Mouse (Mus musculus): ENCODE results near the gene Nipsnap2. TPM values are rescaled to one million over a fixed set of nuclear protein-coding genes. Genes with fewer than 3 reads are reported as not detected.
A peak's percentile ranks its signal among the peaks of the same experiment; 100 is the strongest.
"Not testable (repeated sequence)": the region's sequence is repeated elsewhere in the genome, so short reads cannot be mapped to it uniquely, and the experiment has no call there.

Nipsnap2 gene
- 90.7 and 91.6 TPM in 2 replicates for polyA plus RNA-seq (2015; fragmentation: Nextera tagmentation; extraction: Ambion mirVana)

DNA sequence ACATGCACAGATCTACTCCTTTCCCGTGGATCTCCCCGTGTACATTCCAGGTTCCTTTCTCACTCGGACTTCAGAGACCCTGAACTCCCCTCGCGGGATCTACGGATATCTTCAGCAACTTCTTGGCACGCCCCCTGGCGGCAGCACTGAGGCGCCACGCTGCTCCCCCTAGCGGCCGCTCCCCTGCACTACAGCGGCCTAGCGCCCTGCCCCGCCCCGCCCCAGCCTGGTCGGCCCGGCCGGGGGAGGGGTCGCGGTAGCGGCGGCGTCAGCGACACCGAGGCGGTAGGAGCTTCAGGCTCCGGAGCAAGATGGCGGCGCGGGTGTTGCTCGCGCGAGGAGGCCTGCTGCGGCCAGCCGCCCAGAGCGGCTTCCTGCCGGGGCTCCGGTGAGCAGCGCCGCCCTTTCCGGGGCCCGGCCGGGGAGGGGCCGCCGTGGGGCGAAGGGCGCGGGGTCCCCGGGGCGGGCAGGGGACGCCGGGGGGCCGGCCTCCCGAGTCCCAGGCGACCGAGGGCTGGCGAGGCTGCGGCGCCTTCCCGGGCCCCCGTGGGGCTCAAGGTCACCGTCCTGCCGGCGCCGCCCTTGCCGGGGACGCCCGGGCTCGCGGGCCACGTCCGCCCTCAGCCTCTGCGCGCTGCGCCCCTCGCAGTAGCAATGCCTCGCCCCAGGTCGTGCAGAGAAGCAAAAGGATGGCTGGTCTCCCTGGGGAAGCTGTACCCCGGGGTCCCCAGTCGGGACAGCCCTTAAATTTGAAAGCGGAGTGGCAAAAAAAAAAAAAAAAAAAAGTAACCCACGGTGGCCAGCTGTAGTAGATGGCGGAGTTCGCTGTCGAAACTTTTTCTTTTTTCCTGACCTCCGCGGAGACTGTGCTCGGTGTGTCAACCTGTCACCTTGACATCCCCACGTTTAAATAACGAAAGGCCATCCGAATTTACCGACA lies at the start of gene Nipsnap2:
Nipsnap2 (plus strand) TSS at position 230 of the 940 bp plus-strand sequence.
- H3K4me3 ChIP-seq, result peak within 1 kb of the TSS; percentile 60
- peaks cover 30% of the 10 kb centered on the region for H3K4me1 ChIP-seq (replicated peaks)
- WGBS, result under 1% methylated on average over 65 of the region's 93 CpGs
- H3K9me3 ChIP-seq, result no peaks in the 10 kb centered on the region
- no peaks in the 10 kb centered on the region for H3K27me3 ChIP-seq
- H3K4me2 ChIP-seq, result peak within 1 kb of the TSS; percentile 57
- H3K9ac ChIP-seq, result peak within 1 kb of the TSS; percentile 79
- H3K27ac ChIP-seq (replicated peaks), result peak within 1 kb of the TSS; percentile 91
- ATAC-seq (ENCODE audit: low FRiP score, low read depth), result peak; percentile 95
- no peaks in the 10 kb centered on the region; the same call in 1 of the 2 replicates for H3K36me3 ChIP-seq

DNA sequence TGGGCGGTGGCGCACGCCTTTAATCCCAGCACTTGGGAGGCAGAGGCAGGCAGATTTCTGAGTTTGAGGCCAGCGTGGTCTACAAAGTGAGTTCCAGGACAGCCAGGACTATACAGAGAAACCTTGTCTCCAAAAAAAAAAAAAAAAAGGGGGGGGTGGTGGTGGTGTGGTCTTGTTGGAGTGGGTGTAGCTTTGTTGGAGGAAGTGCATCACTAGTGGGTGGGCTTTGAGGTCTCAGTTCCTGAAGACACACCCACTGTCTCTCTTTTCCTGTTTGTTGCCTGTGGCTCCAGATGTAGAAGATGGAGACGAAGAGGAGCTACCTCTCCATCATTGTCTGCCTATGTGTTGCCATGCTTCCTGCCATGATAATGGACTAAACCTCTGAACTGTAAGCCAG lies 39.7 kb upstream of the Nipsnap2 start:
- not testable (repeated sequence) for ATAC-seq (ENCODE audit: low FRiP score, low read depth); H3K27me3 ChIP-seq; H3K36me3 ChIP-seq; H3K9ac ChIP-seq; H3K27ac ChIP-seq (replicated peaks); H3K4me2 ChIP-seq; H3K9me3 ChIP-seq; H3K4me3 ChIP-seq; H3K4me1 ChIP-seq (replicated peaks)
- 85% methylated on average over 5 of the region's 5 CpGs for WGBS

- no peak overlapping the region for H3K9ac ChIP-seq
- H3K27me3 ChIP-seq, result no peaks in the 10 kb centered on the region
- ATAC-seq (ENCODE audit: low FRiP score, low read depth), result no peak
- 89% methylated on average over 7 of the region's 7 CpGs for WGBS
- H3K4me1 ChIP-seq (replicated peaks), result no peaks in the 10 kb centered on the region
- H3K4me3 ChIP-seq, result no peak overlapping the region
- no peak overlapping the region for H3K27ac ChIP-seq (replicated peaks)
- H3K4me2 ChIP-seq, result no peak overlapping the region
- no peaks in the 10 kb centered on the region for H3K9me3 ChIP-seq
- no peaks in the 10 kb centered on the region for H3K36me3 ChIP-seq
These were observed 37.2 kb upstream of the Nipsnap2 start for GRCm38 (mm10) chr5:129687621-129688020.

DNA sequence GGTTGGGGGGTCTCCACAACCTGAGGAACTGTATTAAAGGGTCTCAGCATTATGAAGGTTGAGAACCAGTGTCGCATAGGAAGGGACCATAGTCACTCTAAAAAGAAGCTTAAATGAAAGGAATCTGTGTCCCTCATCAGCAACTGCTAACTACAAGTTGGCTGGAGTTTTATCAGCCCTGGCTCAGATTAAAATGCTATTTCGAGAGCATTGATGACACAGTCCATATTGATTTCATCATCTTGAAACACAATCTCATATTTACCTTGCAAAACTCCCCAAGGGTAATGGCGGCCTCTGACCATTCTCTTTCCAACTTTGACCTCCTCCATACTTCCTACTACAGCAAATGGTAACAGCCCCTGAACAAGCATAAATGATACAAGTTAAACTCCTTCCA lies 34.3 kb upstream of the Nipsnap2 start:
- Histone ChIP-seq H3K27ac (replicated peaks) (no peak overlapping the region), H3K4me3 (no peak overlapping the region), H3K4me2 (no peak overlapping the region), H3K9me3 (no peaks in the 10 kb centered on the region), H3K27me3 (no peaks in the 10 kb centered on the region), H3K4me1 (replicated peaks) (no peaks in the 10 kb centered on the region), H3K9ac (no peak overlapping the region), H3K36me3 (no peaks in the 10 kb centered on the region)
- WGBS, result 87% methylated on average over 3 of the region's 3 CpGs
- ATAC-seq (ENCODE audit: low FRiP score, low read depth), result no peak

DNA sequence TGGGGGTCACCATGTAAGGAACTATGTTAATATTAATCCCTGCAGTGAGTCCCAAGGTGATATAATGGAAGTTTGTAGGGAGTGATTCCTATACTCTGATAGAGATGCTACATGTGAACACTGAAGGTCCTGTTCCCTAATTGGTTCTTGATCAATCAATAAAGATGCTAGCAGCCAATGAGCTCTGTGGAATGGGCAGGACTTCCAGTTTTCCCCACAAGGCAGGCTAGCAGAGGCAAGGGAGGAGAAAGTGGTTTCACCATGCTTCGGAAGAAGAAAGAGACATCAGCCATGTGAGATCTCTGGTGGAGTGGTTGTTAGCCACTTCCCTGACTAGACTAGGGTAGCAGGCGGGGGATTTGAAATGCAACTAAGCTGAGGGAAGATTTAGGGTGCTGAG lies 24.4 kb upstream of the Nipsnap2 start:
- Histone ChIP-seq H3K27ac (replicated peaks) (no peak overlapping the region), H3K9me3 (no peaks in the 10 kb centered on the region), H3K4me3 (no peak overlapping the region), H3K27me3 (0 out of 2 replicates have a peak, but pooled peaks cover 8% of the 10 kb centered on the region), H3K36me3 (no peaks in the 10 kb centered on the region), H3K9ac (no peak overlapping the region), H3K4me1 (replicated peaks) (no peaks in the 10 kb centered on the region), H3K4me2 (no peak overlapping the region)
- no peak for ATAC-seq (ENCODE audit: low FRiP score, low read depth)
- WGBS, result 40% methylated on average over 2 of the region's 2 CpGs

- no peaks in the 10 kb centered on the region for H3K9me3 ChIP-seq
- H3K4me1 ChIP-seq (replicated peaks), result no peaks in the 10 kb centered on the region
- no peak overlapping the region for H3K4me2 ChIP-seq
- ATAC-seq (ENCODE audit: low FRiP score, low read depth), result no peak
- no peaks in the 10 kb centered on the region for H3K36me3 ChIP-seq
- 79% methylated on average over 1 of the region's 1 CpGs for WGBS
- no peak overlapping the region for H3K4me3 ChIP-seq
- no peak overlapping the region for H3K27ac ChIP-seq (replicated peaks)
- 0 out of 2 replicates have a peak, but pooled peaks cover 6% of the 10 kb centered on the region for H3K27me3 ChIP-seq
- H3K9ac ChIP-seq, result no peak overlapping the region
These were observed 23.2 kb upstream of the Nipsnap2 start for GRCm38 (mm10) chr5:129701706-129702105.

- no peak overlapping the region for H3K4me2 ChIP-seq
- no peaks in the 10 kb centered on the region for H3K36me3 ChIP-seq
- no peak overlapping the region for H3K27ac ChIP-seq (replicated peaks)
- H3K4me3 ChIP-seq, result no peak overlapping the region
- no peaks in the 10 kb centered on the region for H3K4me1 ChIP-seq (replicated peaks)
- 0 out of 2 replicates have a peak, but pooled peaks cover 4% of the 10 kb centered on the region for H3K27me3 ChIP-seq
- ATAC-seq (ENCODE audit: low FRiP score, low read depth), result no peak
- no peaks in the 10 kb centered on the region for H3K9me3 ChIP-seq
- no peak overlapping the region for H3K9ac ChIP-seq
These were observed 21.5 kb upstream of the Nipsnap2 start for GRCm38 (mm10) chr5:129703368-129703767.

DNA sequence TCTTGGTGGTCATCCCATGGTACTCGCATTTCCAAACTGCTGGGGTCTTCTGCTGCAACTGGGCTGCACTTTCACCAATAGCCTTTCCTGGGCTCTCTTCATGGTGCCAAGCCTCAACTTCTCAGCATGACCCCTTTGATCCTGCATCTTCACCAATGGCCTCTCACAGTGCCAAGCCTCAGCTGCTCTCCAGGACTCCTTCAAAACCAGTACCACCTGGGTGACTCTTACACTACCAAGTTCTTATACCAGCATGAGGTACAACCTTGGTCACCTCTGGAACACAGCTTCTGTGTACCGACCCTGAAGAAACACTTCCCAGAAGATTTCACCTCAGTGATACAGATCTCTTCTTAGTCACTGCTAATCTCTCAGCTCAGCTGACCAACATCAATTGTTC lies 16.5 kb upstream of the Nipsnap2 start, which contains the start of gene Sept14:
Sept14 (minus strand) TSS at position 101 of the 400 bp plus-strand sequence.
- no peak for ATAC-seq (ENCODE audit: low FRiP score, low read depth)
- Histone ChIP-seq H3K27me3 (no peaks in the 10 kb centered on the region), H3K36me3 (no peaks in the 10 kb centered on the region), H3K4me3 (no peak within 1 kb of the TSS), H3K9me3 (no peaks in the 10 kb centered on the region), H3K27ac (replicated peaks) (no peak within 1 kb of the TSS), H3K4me2 (no peak within 1 kb of the TSS), H3K4me1 (replicated peaks) (no peaks in the 10 kb centered on the region), H3K9ac (no peak within 1 kb of the TSS)
- WGBS, result 64% methylated on average over 2 of the region's 2 CpGs

DNA sequence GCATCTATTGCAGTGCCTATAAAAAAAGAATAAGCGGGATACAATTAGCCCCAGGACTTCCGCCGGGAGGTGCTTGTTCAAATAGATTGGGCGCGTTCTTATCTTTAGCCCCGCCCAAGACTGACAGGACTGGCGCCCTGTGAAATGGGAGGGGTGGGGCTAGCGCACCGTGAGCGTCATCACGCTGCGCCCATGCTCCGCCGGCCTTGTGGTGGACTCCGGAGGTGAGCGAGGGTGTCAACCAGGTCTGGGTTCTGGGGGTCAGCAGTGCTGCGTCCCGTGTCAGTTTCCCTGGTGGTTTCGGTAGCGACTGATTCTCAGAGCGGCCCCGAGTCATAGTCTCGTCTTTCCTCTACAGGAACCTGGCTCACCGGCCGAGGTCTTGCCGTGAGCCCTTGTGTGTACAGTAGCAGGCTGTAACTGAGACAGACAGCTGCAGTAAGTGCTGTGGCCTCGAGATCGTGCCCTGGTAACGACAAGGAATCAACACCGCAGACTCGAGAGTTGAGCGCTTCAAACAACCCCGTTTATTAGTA lies 9.5 kb upstream of the Nipsnap2 start, which contains the start of gene Mrps17:
Mrps17 (plus strand) TSS at position 172 of the 536 bp plus-strand sequence.
- H3K4me2 ChIP-seq, result peak within 1 kb of the TSS; percentile 89
- peak within 1 kb of the TSS; percentile 75; the same call in 1 of the 2 replicates for H3K27ac ChIP-seq (replicated peaks)
- H3K36me3 ChIP-seq, result peaks cover 23% of the 10 kb centered on the region
- H3K4me3 ChIP-seq, result peak within 1 kb of the TSS; percentile 96
- no peaks in the 10 kb centered on the region for H3K9me3 ChIP-seq
- peaks cover 11% of the 10 kb centered on the region for H3K4me1 ChIP-seq (replicated peaks)
- peak; percentile 98 for ATAC-seq (ENCODE audit: low FRiP score, low read depth)
- WGBS, result under 1% methylated on average over 33 of the region's 33 CpGs
- H3K9ac ChIP-seq, result peak within 1 kb of the TSS; percentile 82
- no peaks in the 10 kb centered on the region for H3K27me3 ChIP-seq

DNA sequence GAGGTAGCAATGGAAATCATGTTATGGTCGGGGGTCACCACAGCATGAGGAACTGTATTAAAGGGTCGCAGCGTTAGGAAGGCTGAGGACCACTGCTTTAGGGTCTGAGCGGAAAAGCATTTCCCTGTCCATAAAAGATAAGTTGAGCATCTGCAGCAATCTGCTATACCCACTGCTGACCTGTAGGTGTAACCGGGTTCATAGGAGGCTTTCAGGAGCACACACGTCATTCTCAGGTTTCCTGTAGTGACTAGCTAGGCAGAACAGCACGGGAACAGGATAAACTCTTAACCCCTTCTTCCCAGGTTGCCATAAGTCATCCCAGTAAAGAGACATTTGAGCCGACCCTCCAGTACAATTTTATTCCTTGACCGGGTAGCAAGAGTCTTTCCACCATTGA lies 7.8 kb upstream of the Nipsnap2 start:
- WGBS, result 86% methylated on average over 9 of the region's 9 CpGs
- peaks cover 23% of the 10 kb centered on the region for H3K36me3 ChIP-seq
- no peak overlapping the region for H3K4me2 ChIP-seq
- no peaks in the 10 kb centered on the region for H3K27me3 ChIP-seq
- H3K4me1 ChIP-seq (replicated peaks), result peaks cover 11% of the 10 kb centered on the region
- no peak for ATAC-seq (ENCODE audit: low FRiP score, low read depth)
- no peak overlapping the region for H3K4me3 ChIP-seq
- H3K9me3 ChIP-seq, result no peaks in the 10 kb centered on the region
- H3K9ac ChIP-seq, result no peak overlapping the region
- H3K27ac ChIP-seq (replicated peaks), result no peak overlapping the region

- no peak for ATAC-seq (ENCODE audit: low FRiP score, low read depth)
- H3K36me3 ChIP-seq, result peaks cover 23% of the 10 kb centered on the region
- no peaks in the 10 kb centered on the region for H3K9me3 ChIP-seq
- H3K27me3 ChIP-seq, result no peaks in the 10 kb centered on the region
- WGBS, result 88% methylated on average over 3 of the region's 3 CpGs
- H3K4me2 ChIP-seq, result no peak overlapping the region
- no peak overlapping the region for H3K9ac ChIP-seq
- no peak overlapping the region for H3K27ac ChIP-seq (replicated peaks)
- no peak overlapping the region for H3K4me3 ChIP-seq
- H3K4me1 ChIP-seq (replicated peaks), result peaks cover 8% of the 10 kb centered on the region
These were observed 4.7 kb upstream of the Nipsnap2 start for GRCm38 (mm10) chr5:129720176-129720575.

GRCm38 (mm10) chr5:129724268-129724667 lies 595 bp upstream of the Nipsnap2 start:
- no peaks in the 10 kb centered on the region for H3K27me3 ChIP-seq
- peaks cover 6% of the 10 kb centered on the region for H3K36me3 ChIP-seq
- peak overlapping the region; percentile 60 for H3K4me3 ChIP-seq
- no peaks in the 10 kb centered on the region for H3K9me3 ChIP-seq
- peak overlapping the region; percentile 79; the same call in 1 of the 2 replicates for H3K9ac ChIP-seq
- WGBS, result 56% methylated on average over 4 of the region's 4 CpGs
- H3K4me1 ChIP-seq (replicated peaks), result peaks cover 26% of the 10 kb centered on the region
- ATAC-seq (ENCODE audit: low FRiP score, low read depth), result no peak; the same call in 1 of the 2 replicates
- peak overlapping the region; percentile 57 for H3K4me2 ChIP-seq
- H3K27ac ChIP-seq (replicated peaks), result no peak overlapping the region
